Mouse (Mus musculus) midbrain, postnatal 0 days (tissue): ENCODE data around the gene Snx13. TPM values are rescaled to one million over a fixed set of nuclear protein-coding genes. Genes with fewer than 3 reads are reported as not detected.
A peak's percentile ranks its signal among the peaks of the same experiment; 100 is the strongest.

Experiments used
- ATAC-seq: fragments of 200-750 bp; cut with Nextera tagmentation; 2 replicates; pipeline ENCODE4 v1.8.0; 2017; ENCODE audit warnings: moderate number of reproducible peaks, mild to moderate bottlenecking, moderate TSS enrichment, moderate library complexity; ENCODE audit not compliant: low FRiP score
- DNase-seq: peaks from one replicate; pipeline ENCODE4 v3.0.0-alpha.2; 2015; ENCODE audit warnings: low spot score
- H3K27ac ChIP-seq: fragments of 300-500 bp; sonication (generic); 2 replicates; pipeline ENCODE4 v1.5.1; 2014; ENCODE audit warnings: low read depth, mild to moderate bottlenecking, low read length, mixed read lengths
- H3K27me3 ChIP-seq: fragments of 300-500 bp; sonication (generic); 2 replicates; pipeline ENCODE4 v1.6.1; 2014; ENCODE audit warnings: low read length, control low read depth, mixed read lengths; ENCODE audit not compliant: insufficient read depth
- H3K36me3 ChIP-seq: fragments of 300-500 bp; sonication (generic); 2 replicates; pipeline ENCODE4 v1.6.1; 2014; ENCODE audit warnings: low read length, control low read depth, mixed read lengths; ENCODE audit not compliant: insufficient read depth
- H3K4me1 ChIP-seq: fragments of 300-500 bp; sonication (generic); 2 replicates; pipeline ENCODE4 v1.6.1; 2014; ENCODE audit warnings: mild to moderate bottlenecking, control low read depth, antibody characterized with exemption, low read length, mixed read lengths; ENCODE audit not compliant: insufficient read depth
- H3K4me2 ChIP-seq: fragments of 300-500 bp; sonication (generic); 2 replicates; pipeline ENCODE4 v1.6.1; 2014; ENCODE audit warnings: low read depth, mild to moderate bottlenecking, low read length, mixed read lengths; ENCODE audit not compliant: poor library complexity, severe bottlenecking
- H3K4me3 ChIP-seq: fragments of 300-500 bp; sonication (generic); 2 replicates; pipeline ENCODE4 v1.5.1; 2014; ENCODE audit warnings: low read depth, mild to moderate bottlenecking, low read length, moderate library complexity
- H3K9ac ChIP-seq: fragments of 300-500 bp; sonication (generic); replicated peaks from 2 replicates; pipeline ENCODE4 v1.6.1; 2014; ENCODE audit warnings: mild to moderate bottlenecking, low read length, moderate library complexity, mixed read lengths; ENCODE audit not compliant: poor library complexity, severe bottlenecking
- H3K9me3 ChIP-seq: fragments of 300-500 bp; sonication (generic); 2 replicates; pipeline ENCODE4 v1.6.1; 2016; ENCODE audit warnings: low read length, control low read depth
- CTCF ChIP-seq: IDR thresholded peaks from 2 replicates; pipeline ENCODE4 v1.5.1; 2016; ENCODE audit warnings: antibody characterized with exemption, mild to moderate bottlenecking
- WGBS: fragments of 180-500 bp; shearing (Covaris S2); extraction: QIAGEN DNeasy Blood & Tissue Kit; methylation state at CpG from one replicate; pipeline ENCODE4 v1.1.7; 2014; 5-methylcytosine and 5-hydroxymethylcytosine counted together
- microRNA counts: library from miRNA; unstranded; fragments of <30 nt; microRNA quantifications from one replicate; lab custom pipeline; 2015
- microRNA-seq: library from miRNA; unstranded; fragments of <30 nt; microRNA quantifications from one replicate; pipeline ENCODE4, GENCODE M21; 2016; ENCODE audit warnings: borderline number of aligned reads
- polyA plus RNA-seq: library from polyadenylated mRNA; unstranded; fragments of >200 nt; fragmentation: Nextera tagmentation; extraction: Ambion mirVana; gene quantifications from 2 replicates; pipeline ENCODE4 v1.2.1, GENCODE M21; 2015
- total RNA-seq: library from RNA; depleted of rRNA; stranded (reverse); fragments of >200 nt; gene quantifications from 2 replicates; pipeline ENCODE4 v1.2.3, GENCODE M21; 2014; rRNA removed

Gene Snx13
- total and polyA plus RNA-seq, 2 experiments from 2014 or later: 21.4 to 22.0 TPM

- H3K4me1 ChIP-seq: no peaks in the 10 kb centered on the region
- H3K9me3 ChIP-seq: no peaks in the 10 kb centered on the region
- ATAC-seq: no peak
- TF ChIP-seq CTCF: peak; percentile 37
- DNase-seq: no peak
- H3K9ac ChIP-seq: 0 out of 2 replicates have a peak overlapping the region, but pooled peaks have one; percentile 19
- no peak overlapping the region for H3K27ac ChIP-seq
- WGBS: 75% methylated on average over 5 of the region's 5 CpGs
- no peak overlapping the region for H3K4me2 ChIP-seq
- H3K27me3 ChIP-seq: no peaks in the 10 kb centered on the region
- no peaks in the 10 kb centered on the region for H3K36me3 ChIP-seq
- no peak overlapping the region for H3K4me3 ChIP-seq
Observed at GRCm38 (mm10) chr12:35184261-35184660, 137.3 kb downstream of the Snx13 start.

GRCm38 (mm10) chr12:35191698-35192425, 144.9 kb downstream of the Snx13 start:
- Histone ChIP-seq H3K27me3 (no peaks in the 10 kb centered on the region), H3K9me3 (no peaks in the 10 kb centered on the region), H3K4me2 (peak overlapping the region; percentile 47), H3K27ac (no peak overlapping the region), H3K4me1 (no peaks in the 10 kb centered on the region), H3K9ac (0 out of 2 replicates have a peak overlapping the region, but pooled peaks have one; percentile 39), H3K4me3 (no peak overlapping the region), H3K36me3 (no peaks in the 10 kb centered on the region)
- DNase-seq: peak; percentile 91
- ATAC-seq: peak; percentile 63
- TF ChIP-seq CTCF: peak; percentile 86
- 53% methylated on average over 17 of the region's 17 CpGs for WGBS

GRCm38 (mm10) chr12:35192426-35192769, 145.4 kb downstream of the Snx13 start:
- no peak for DNase-seq
- Histone ChIP-seq H3K9me3 (no peaks in the 10 kb centered on the region), H3K27me3 (no peaks in the 10 kb centered on the region), H3K4me1 (no peaks in the 10 kb centered on the region), H3K36me3 (no peaks in the 10 kb centered on the region), H3K4me3 (no peak overlapping the region), H3K4me2 (peak overlapping the region; percentile 47), H3K9ac (peak overlapping the region; percentile 39; the same call in 1 of the 2 replicates), H3K27ac (no peak overlapping the region)
- 24% methylated on average over 2 of the region's 2 CpGs for WGBS
- peak; percentile 67 for ATAC-seq
- no peak for TF ChIP-seq CTCF

MicroRNAs within 50 kb of the gene (microRNA counts, 519-probe panel; counts per million panel counts)
- microRNA mmu-miR-680 (lab: Ali Mortazavi, UCI): 528 counts per million, percentile 58 among the panel's probes with 10 or more counts

Small RNA genes within 50 kb of the gene (microRNA-seq; reads per million reads assigned to microRNA genes)
- gene Mir680-3: not detected

Other genes with a start within 250 kb of the Snx13 start
- 15.6 and 18.1 TPM in 2 replicates for gene Hdac9, start 130.1 kb upstream of the Snx13 start, total RNA-seq
- 8.6 and 9.9 TPM in 2 replicates for gene Hdac9, start 130.1 kb upstream of the Snx13 start, polyA plus RNA-seq
- gene Prps1l1, start 62.4 kb upstream of the Snx13 start, total RNA-seq: not detected in 2 replicates
- gene Prps1l1, start 62.4 kb upstream of the Snx13 start, polyA plus RNA-seq: not detected in 2 replicates